Mouse (Mus musculus) neutrophil, adult 83 days (primary cell): ENCODE results near the gene Hmgb2. TPM values are rescaled to one million over a fixed set of nuclear protein-coding genes. Genes with fewer than 3 reads are reported as not detected.

Experiments
- total RNA-seq, 2 experiments: library from RNA; stranded (reverse); gene quantifications; one replicate each; pipeline ENCODE4 v1.2.4; 2023

Hmgb2 gene
- total RNA-seq, result 1,000 to 10,000 TPM in 1 of 2 experiments, 100 to 1,000 TPM in 1; 882 to 1,015 TPM

GRCm38 (mm10) chr8:57511316-57512118, at the start of gene Hmgb2:
Gene Hmgb2 (plus strand): TSS chr8:57511907.

GRCm38 (mm10) chr8:57487441-57488155, 24.1 kb upstream of the Hmgb2 start, which contains the start of gene Sap30:
Gene Sap30 (minus strand): TSS chr8:57487860.

Other genes starting within 250 kb of the Hmgb2 start
- gene Hand2, start 190.9 kb upstream of the Hmgb2 start, total RNA-seq, result not detected
- gene Scrg1, start 56.0 kb upstream of the Hmgb2 start, total RNA-seq, result 10 to 100 TPM; 26.7 to 33.7 TPM
- gene Sap30, start 24.0 kb upstream of the Hmgb2 start, total RNA-seq, result 10 to 100 TPM; 43.3 to 49.0 TPM
- 1 to 10 TPM; 8.1 to 8.2 TPM for gene Galnt7, start 141.1 kb downstream of the Hmgb2 start, total RNA-seq